8 mouse cellular contexts compared by ENCODE assay signal in the genomic region with DNA sequence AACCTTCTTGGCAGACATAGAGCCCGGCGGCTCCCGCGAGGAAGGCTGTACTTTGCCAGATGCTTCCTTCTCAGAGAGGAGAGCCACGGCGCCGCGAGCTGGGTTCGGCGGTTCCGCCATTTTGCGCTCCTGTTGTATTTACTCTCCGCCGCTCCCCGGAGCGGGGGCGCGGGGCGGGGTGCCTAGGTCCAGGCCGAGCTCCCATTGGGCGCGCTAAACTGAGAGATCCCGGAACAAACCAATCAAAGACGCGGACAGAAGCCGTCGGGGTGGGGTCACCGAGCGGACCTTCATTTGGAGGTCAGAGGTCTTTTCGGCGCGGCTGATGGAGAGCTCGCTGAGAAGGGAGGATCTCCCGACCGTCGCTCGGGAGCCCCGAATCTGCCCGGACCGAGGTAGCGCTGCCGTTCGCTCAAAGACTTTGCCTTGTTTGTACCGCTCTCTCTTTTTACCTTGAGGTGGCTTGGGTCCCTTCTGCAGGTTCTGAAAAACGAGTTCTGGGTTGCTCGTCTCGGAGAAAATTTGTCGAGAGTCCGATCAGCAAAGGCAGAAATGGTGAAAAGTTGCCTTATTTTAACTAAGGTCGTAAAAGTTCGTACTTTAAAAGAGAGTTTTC. TPM values are rescaled to one million over a fixed set of nuclear protein-coding genes. Genes with fewer than 3 reads are reported as not detected.
A peak's percentile ranks its signal among the peaks of the same experiment; 100 is the strongest.
DNase-seq lines count a peak whose midpoint lies in the region; ATAC-seq lines count a peak whose summit lies in the region.

No protein-coding gene starts in this region.

- peak overlapping the region; percentile 82 for H3K4me2 ChIP-seq in intestine, embryonic 14.5 days (ENCODE audit: low read length)

- peak overlapping the region; percentile 96 for H3K9ac ChIP-seq in intestine, embryonic 14.5 days (ENCODE audit: low read length)

- 0 out of 2 replicates have a peak, but pooled peaks cover 2% of the 10 kb centered on the region for H3K9me3 ChIP-seq in intestine, embryonic 14.5 days (ENCODE audit: control insufficient read depth, low read length)

- H3K4me1 ChIP-seq in intestine, embryonic 14.5 days (replicated peaks; ENCODE audit: control insufficient read depth, insufficient read depth, low read length), result peaks cover 14% of the 10 kb centered on the region

- WGBS in intestine, embryonic 14.5 days, result under 1% methylated on average over 51 of the region's 51 CpGs

- no peaks in the 10 kb centered on the region for H3K27me3 ChIP-seq in intestine, embryonic 14.5 days (replicated peaks; ENCODE audit: control insufficient read depth, insufficient read depth, low read length)

- peak overlapping the region; percentile 99 for H3K27ac ChIP-seq in intestine, embryonic 14.5 days (ENCODE audit: low read depth)

- intact Hi-C loops in left cerebral cortex, postnatal 14 days (cut with DNase I), result loop anchor here (2.0 kb wide), 1 partner anchor 39 kb away; no protein-coding TSS in a partner anchor

- ATAC-seq in intestine, embryonic 14.5 days (replicated peaks; ENCODE audit: low FRiP score, low TSS enrichment, low read depth), result peak; percentile 100

- H3K36me3 ChIP-seq in intestine, embryonic 14.5 days (ENCODE audit: control insufficient read depth, insufficient read depth, low read length), result no peaks in the 10 kb centered on the region

- H3K4me3 ChIP-seq in intestine, embryonic 14.5 days (ENCODE audit: low read depth, low read length), result peak overlapping the region; percentile 94

- DNase-seq in adrenal gland, adult 18-20 months (ENCODE audit: low spot score in 2 of 2), result peak; percentile 93 to 94
- peak; percentile 99 for DNase-seq in embryo, embryonic 11 days
- DNase-seq in gastrocnemius, postnatal 25 days, result peak; percentile 97
- peak; percentile 94 for DNase-seq in intestine, embryonic 14.5 days (ENCODE audit: low spot score)
- DNase-seq in left cerebral cortex, postnatal 14 days (ENCODE audit: low spot score in 2 of 2), result peak; percentile 95 to 97
- peak; percentile 97 for DNase-seq in mesoderm, embryonic 11.5 days (ENCODE audit: low read depth, low spot score)
- DNase-seq in right cerebral cortex, postnatal 36 days (ENCODE audit: low spot score in 2 of 2), result peak; percentile 94 to 96
- DNase-seq in yolk sac, embryonic 10.5 days (ENCODE audit: low spot score), result peak; percentile 96

RNA-seq across cellular contexts. Expression of a gene that starts 4.4 kb away (rescaled TPM):
- total RNA-seq in adrenal gland, adult 18-20 months (2021), result 10 to 100 TPM; 11.9 to 13.4 TPM
- total RNA-seq in gastrocnemius, postnatal 25 days (2021), result 1 to 10 TPM; 6.4 to 7.8 TPM
- polyA plus RNA-seq in intestine, embryonic 14.5 days (2014; fragmentation: Nextera tagmentation; extraction: Ambion mirVana), result 7.1 and 8.6 TPM in 2 replicates
- total RNA-seq in left cerebral cortex, postnatal 14 days (2021), result 10 to 100 TPM; 13.7 to 14.7 TPM

Comparison
In these comparisons a context has a peak if more than half of its experiments do, and no peak if none do; other contexts are left out.
1. Peak in every context shown above with its lines: DNase-seq, ATAC-seq, H3K4me3 ChIP-seq and H3K27ac ChIP-seq.